Mouse (Mus musculus) megakaryocyte, embryonic 14.5 days (primary cell): ENCODE results near the gene Emc4. TPM values are rescaled to one million over a fixed set of nuclear protein-coding genes. Genes with fewer than 3 reads are reported as not detected.

Source experiments
- H3K27me3 ChIP-seq: replicated peaks from 2 replicates; pipeline ENCODE3; 2012; ENCODE audit warnings: inconsistent platforms
- H3K36me3 ChIP-seq: replicated peaks from 2 replicates; pipeline ENCODE3; 2012; ENCODE audit warnings: low read length, inconsistent platforms, mixed read lengths
- H3K4me1 ChIP-seq: 2 replicates; pipeline ENCODE4 v1.6.1; 2012; ENCODE audit warnings: inconsistent platforms
- H3K4me3 ChIP-seq: replicated peaks from 2 replicates; pipeline ENCODE3; 2012; ENCODE audit warnings: moderate library complexity, mild to moderate bottlenecking, inconsistent platforms
- H3K9me3 ChIP-seq: 2 replicates; pipeline ENCODE4 v1.6.1; 2012; ENCODE audit warnings: inconsistent platforms
- FLI1 ChIP-seq: IDR thresholded peaks from 2 replicates; pipeline ENCODE4 v1.6.1; 2012; ENCODE audit warnings: low read length, inconsistent platforms, mixed read lengths
- GATA1 ChIP-seq: IDR thresholded peaks from 3 replicates; pipeline ENCODE4 v1.6.1; 2012; ENCODE audit warnings: mixed read lengths, low read length, inconsistent platforms, borderline replicate concordance
- polyA plus RNA-seq: library from polyadenylated mRNA; stranded (reverse); fragments of >175 nt; gene quantifications from 2 replicates; pipeline ENCODE4 v1.2.3, GENCODE M21; 2012; ENCODE audit warnings: low replicate concordance; ENCODE audit not compliant: insufficient read depth

Emc4 gene
- 23.7 and 66.1 TPM in 2 replicates for polyA plus RNA-seq

- Histone ChIP-seq H3K4me3 (peak within 1 kb of the TSS; percentile 95), H3K4me1 (peaks cover 26% of the 10 kb centered on the region), H3K27me3 (no peaks in the 10 kb centered on the region), H3K36me3 (peaks cover 23% of the 10 kb centered on the region), H3K9me3 (no peaks in the 10 kb centered on the region)
- no peak for TF ChIP-seq GATA1
- TF ChIP-seq FLI1 = peak; percentile 70; the same call in 1 of the 2 replicates
These were observed at the start of gene Emc4 for GRCm38 (mm10) chr2:112367726-112368673. TSS of gene Emc4 (minus strand) at chr2:112368027.

DNA sequence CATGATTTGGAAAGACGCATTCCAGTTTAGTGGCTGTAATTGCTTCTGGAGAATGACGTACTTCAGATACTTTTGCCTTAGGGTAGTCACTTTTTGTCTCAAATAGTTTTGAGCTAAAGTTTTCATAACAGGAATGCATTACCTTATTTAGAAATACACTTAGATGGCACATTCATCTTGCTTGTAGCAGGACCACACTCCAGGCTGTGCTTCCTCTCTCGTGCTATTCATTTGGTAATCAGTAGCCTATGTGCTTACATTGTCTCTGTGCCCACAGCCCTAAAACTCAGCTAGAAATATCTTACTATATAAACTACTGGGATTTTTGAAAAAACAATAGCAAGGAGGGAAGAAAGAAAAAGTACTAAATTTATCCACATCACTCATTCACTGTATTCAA, 39.2 kb upstream of the Emc4 start:
- no peak overlapping the region for H3K4me3 ChIP-seq
- TF ChIP-seq FLI1 (no peak), GATA1 (no peak)
- no peaks in the 10 kb centered on the region for H3K9me3 ChIP-seq
- H3K36me3 ChIP-seq = peaks cover 77% of the 10 kb centered on the region
- peaks cover 18% of the 10 kb centered on the region for H3K4me1 ChIP-seq
- H3K27me3 ChIP-seq = no peaks in the 10 kb centered on the region

GRCm38 (mm10) chr2:112396649-112397048, 28.8 kb upstream of the Emc4 start:
- Histone ChIP-seq H3K36me3 (peaks cover 12% of the 10 kb centered on the region), H3K9me3 (no peaks in the 10 kb centered on the region), H3K27me3 (no peaks in the 10 kb centered on the region), H3K4me3 (peak overlapping the region; percentile 53), H3K4me1 (peaks cover 79% of the 10 kb centered on the region)
- TF ChIP-seq GATA1 (peak; percentile 76; the same call in 1 of the 3 replicates), FLI1 (no peak)

DNA sequence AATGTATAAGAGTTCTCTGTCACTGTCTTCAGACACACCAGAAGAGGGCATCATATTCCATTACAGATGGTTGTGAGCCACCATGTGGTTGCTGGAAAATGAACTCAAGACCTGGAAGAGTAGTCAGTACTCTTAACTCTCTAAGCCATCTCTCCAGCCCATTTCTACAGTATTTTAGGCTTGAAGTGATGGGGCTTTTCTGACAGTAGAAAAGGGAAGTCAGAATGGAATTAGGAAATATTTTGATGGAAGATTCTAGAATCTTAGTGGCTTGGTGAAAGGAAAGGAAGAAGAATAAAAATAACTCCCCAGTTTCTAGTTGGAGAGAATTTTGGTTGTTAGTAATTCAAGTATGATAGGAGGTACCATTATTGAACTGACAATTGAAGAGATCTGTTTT, 26.1 kb upstream of the Emc4 start:
- no peaks in the 10 kb centered on the region for H3K9me3 ChIP-seq
- peaks cover 14% of the 10 kb centered on the region for H3K36me3 ChIP-seq
- no peak for TF ChIP-seq GATA1
- no peak for TF ChIP-seq FLI1

DNA sequence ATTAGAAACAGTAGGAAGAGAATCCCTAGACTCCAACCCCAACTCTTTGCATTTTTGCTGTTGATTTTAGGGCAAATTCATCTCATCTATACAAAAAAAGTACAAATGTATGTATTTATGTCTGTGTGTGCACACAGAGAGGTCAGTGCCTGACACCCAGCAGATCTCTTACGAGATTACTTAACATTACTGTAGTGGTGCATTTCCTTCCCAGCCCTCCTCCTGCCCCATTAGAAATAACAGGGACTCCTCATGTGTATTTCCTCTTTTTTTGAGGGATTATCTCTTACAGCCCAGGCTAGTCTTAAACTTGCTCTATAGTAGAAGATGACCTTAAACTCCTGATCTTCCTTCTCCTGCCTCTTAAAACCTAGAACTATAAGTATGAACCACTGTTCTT, 24.9 kb upstream of the Emc4 start:
- Histone ChIP-seq H3K36me3 (peaks cover 16% of the 10 kb centered on the region), H3K4me3 (no peak overlapping the region), H3K4me1 (peaks cover 89% of the 10 kb centered on the region), H3K27me3 (no peaks in the 10 kb centered on the region), H3K9me3 (no peaks in the 10 kb centered on the region)
- no peak for TF ChIP-seq FLI1
- no peak for TF ChIP-seq GATA1

More for the DNA sequence above, 26.1 kb upstream of the Emc4 start:
- Histone ChIP-seq H3K27me3 (no peaks in the 10 kb centered on the region), H3K4me3 (no peak overlapping the region), H3K4me1 (peaks cover 88% of the 10 kb centered on the region)

DNA sequence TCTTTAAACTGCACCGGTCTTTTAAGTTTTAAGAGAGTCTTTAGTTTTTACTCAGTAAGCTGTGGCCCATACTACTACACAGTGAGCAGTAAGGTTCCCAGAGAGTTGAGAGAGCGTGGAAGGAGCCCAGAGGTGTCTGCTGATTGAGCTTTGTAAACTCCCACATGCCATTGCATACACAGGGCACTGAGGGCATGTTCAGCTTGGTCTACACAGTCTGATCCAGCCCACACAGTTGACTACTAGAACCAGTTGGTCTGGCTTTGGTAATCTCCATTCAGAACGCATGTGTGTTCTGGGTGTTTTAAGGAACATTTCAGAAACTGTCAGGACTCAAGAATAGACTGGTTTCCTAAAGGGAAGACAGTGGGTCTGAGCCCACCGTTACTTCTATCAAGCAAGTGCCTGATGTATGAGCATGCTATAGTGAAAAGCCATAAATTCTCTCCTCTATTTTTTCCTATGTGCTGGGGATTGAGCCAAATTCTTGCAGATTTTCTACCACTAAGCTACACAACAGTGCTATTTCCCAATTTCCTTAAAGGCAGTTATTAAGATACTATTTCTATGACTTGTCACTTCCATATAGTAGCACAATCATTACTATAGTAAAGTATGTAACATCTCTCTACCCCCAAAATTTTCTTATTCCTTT, 23.6 kb upstream of the Emc4 start:
- H3K9me3 ChIP-seq = no peaks in the 10 kb centered on the region
- H3K36me3 ChIP-seq = peaks cover 13% of the 10 kb centered on the region
- H3K4me3 ChIP-seq = peak overlapping the region; percentile 79
- no peak for TF ChIP-seq GATA1
- TF ChIP-seq FLI1 = no peak
- peaks cover 92% of the 10 kb centered on the region for H3K4me1 ChIP-seq
- H3K27me3 ChIP-seq = no peaks in the 10 kb centered on the region

GRCm38 (mm10) chr2:112390843-112391242, 23.0 kb upstream of the Emc4 start:
- no peak for TF ChIP-seq GATA1
- TF ChIP-seq FLI1 = no peak
- Histone ChIP-seq H3K36me3 (peaks cover 13% of the 10 kb centered on the region), H3K9me3 (no peaks in the 10 kb centered on the region), H3K4me3 (no peak overlapping the region), H3K4me1 (peaks cover 92% of the 10 kb centered on the region), H3K27me3 (no peaks in the 10 kb centered on the region)

DNA sequence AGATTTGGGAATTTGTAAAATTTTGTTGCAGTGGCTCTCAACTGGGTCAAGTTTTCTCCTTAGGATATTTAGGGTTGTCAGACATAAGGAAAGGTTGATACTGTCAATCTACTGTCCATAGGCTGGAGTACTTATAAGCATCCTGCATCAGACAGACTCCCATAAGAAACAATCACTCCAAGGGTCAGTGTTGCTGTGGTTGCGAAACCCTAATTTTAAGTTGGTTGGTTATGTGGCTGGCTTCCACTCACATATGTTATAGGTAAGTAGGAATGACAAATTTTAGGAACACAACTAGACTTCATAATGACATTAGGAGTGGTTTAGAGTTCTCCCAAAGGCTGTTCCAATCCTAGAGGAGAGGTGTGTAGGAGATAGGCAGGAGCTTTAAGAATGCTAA, 13.4 kb upstream of the Emc4 start:
- no peaks in the 10 kb centered on the region for H3K9me3 ChIP-seq
- H3K27me3 ChIP-seq = peaks cover under 1% of the 10 kb centered on the region
- TF ChIP-seq GATA1 (no peak), FLI1 (no peak)
- peak overlapping the region; percentile 95 for H3K4me3 ChIP-seq
- H3K36me3 ChIP-seq = peaks cover 8% of the 10 kb centered on the region
- H3K4me1 ChIP-seq = peaks cover 61% of the 10 kb centered on the region

DNA sequence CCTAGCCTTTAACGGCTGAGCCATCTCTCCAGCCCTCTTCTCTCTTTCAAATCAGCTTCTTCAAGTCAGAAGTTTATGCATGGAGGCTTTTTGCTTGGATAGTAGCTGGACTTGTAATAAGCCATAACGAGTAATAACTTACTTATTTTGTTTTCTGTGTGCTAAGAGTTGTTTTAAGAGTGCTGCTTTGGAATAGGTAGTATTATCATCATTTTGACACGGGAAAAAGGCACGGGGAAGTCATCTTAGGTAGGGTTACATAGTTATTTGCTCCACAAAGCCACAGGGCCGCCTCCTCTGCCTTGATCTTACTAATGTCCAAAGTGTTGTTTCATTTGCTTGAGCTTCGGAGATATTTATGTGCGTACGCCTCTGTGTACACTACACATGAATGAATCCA, 12.3 kb upstream of the Emc4 start:
- Histone ChIP-seq H3K4me1 (peaks cover 59% of the 10 kb centered on the region), H3K27me3 (peaks cover 4% of the 10 kb centered on the region), H3K4me3 (peak overlapping the region; percentile 95), H3K9me3 (no peaks in the 10 kb centered on the region), H3K36me3 (peaks cover 8% of the 10 kb centered on the region)
- TF ChIP-seq FLI1 (no peak), GATA1 (no peak)
